Mouse (Mus musculus) C2C12 (cell line): ENCODE measurements around the gene Lztfl1.

Experiments
- CEBPB ChIP-seq: IDR thresholded peaks from one replicate; pipeline ENCODE4 v1.6.1; 2011; ENCODE audit warnings: low read depth, mild to moderate bottlenecking, control low read depth, moderate library complexity
- CTCF ChIP-seq: IDR thresholded peaks from one replicate; pipeline ENCODE4 v1.5.1; 2011; ENCODE audit not compliant: control insufficient read depth, insufficient read depth, insufficient read length
- FOSL1 ChIP-seq: IDR thresholded peaks from one replicate; pipeline ENCODE4 v1.8.0; 2011; ENCODE audit warnings: mild to moderate bottlenecking, low read length; ENCODE audit not compliant: poor library complexity, insufficient read depth, severe bottlenecking
- MAX ChIP-seq: IDR thresholded peaks from one replicate; pipeline ENCODE4 v1.6.1; 2011; ENCODE audit warnings: mild to moderate bottlenecking, control low read depth
- MYOG ChIP-seq: IDR thresholded peaks from one replicate; pipeline ENCODE4 v1.6.1; 2011; ENCODE audit not compliant: control insufficient read depth, insufficient read length; ENCODE audit errors: extremely low read depth

DNA sequence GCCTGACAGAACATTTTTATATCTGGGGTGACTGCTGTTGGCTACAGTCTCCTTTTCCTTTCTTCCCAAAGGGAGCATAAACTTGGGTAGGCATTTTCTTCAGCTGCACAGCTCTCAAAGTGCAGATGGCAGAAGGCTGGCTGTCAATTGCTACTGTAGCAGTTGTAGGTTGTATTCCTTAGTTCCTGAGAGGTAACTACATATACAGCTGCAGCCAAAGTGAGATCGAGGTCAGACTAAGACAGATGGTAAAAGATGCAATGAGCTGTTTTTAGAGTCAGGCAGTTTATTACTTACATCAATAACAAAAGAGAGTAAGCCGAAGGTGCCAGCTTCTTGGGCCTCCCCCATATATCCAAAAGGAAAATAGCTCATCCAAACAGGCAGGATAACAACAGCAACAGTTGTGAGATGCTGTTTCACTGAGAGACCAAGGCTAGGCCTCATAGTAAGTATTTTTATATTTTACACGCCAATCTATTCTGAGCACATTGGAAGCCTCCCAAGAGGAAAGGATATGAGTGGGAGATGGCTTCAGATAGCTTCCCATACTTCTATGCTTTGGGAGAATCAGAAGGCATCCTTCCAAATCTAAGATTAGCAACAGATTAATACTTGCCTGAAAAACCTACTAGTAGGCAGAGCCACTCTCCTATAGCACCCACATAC, 21.7 kb downstream of the Lztfl1 start:
- TF ChIP-seq CTCF: no peak
- TF ChIP-seq MYOG: no peak
- no peak for TF ChIP-seq FOSL1
- TF ChIP-seq MAX: no peak
- no peak for TF ChIP-seq CEBPB
